Mouse (Mus musculus): ENCODE results near the gene Tbc1d2b. TPM values are rescaled to one million over a fixed set of nuclear protein-coding genes. Genes with fewer than 3 reads are reported as not detected.

The Tbc1d2b gene
- polyA plus RNA-seq, 1 experiment from 2014 or later = 13.2 TPM

GRCm38 (mm10) chr9:90244301-90245151 is 26.1 kb downstream of the Tbc1d2b start:
- ATAC-seq (replicated peaks; ENCODE audit: low FRiP score) (no peak), DNase-seq (ENCODE audit: low spot score) (no peak)
- H3K36me3 ChIP-seq (ENCODE audit: control insufficient read depth, insufficient read depth, low read length) = peaks cover 7% of the 10 kb centered on the region; the same call in 1 of the 2 replicates
- H3K4me1 ChIP-seq (replicated peaks; ENCODE audit: control insufficient read depth, insufficient read depth, low read length) = peaks cover 51% of the 10 kb centered on the region
- H3K4me3 ChIP-seq (ENCODE audit: low read depth, low read length) = no peak overlapping the region
- no peak overlapping the region for H3K4me2 ChIP-seq
- H3K9me3 ChIP-seq (ENCODE audit: control insufficient read depth, low read length) = no peaks in the 10 kb centered on the region
- no peaks in the 10 kb centered on the region for H3K27me3 ChIP-seq (replicated peaks; ENCODE audit: control insufficient read depth, insufficient read depth, low read length)
- 76% methylated on average over 15 of the region's 15 CpGs for WGBS
- peak overlapping the region; percentile 12; the same call in 1 of the 2 replicates for H3K9ac ChIP-seq (ENCODE audit: low read depth, low read length)
- peak overlapping the region; percentile 40; the same call in 1 of the 2 replicates for H3K27ac ChIP-seq (ENCODE audit: low read depth, low read length)

- H3K4me2 ChIP-seq = no peak overlapping the region
- H3K9ac ChIP-seq (ENCODE audit: low read depth, low read length) = peak overlapping the region; percentile 26; the same call in 1 of the 2 replicates
- no peak for DNase-seq (ENCODE audit: low spot score)
- peak; percentile 19; the same call in 1 of the 2 replicates for ATAC-seq (replicated peaks; ENCODE audit: low FRiP score)
- peak overlapping the region; percentile 51 for H3K27ac ChIP-seq (ENCODE audit: low read depth, low read length)
- H3K36me3 ChIP-seq (ENCODE audit: control insufficient read depth, insufficient read depth, low read length) = peaks cover 6% of the 10 kb centered on the region; the same call in 1 of the 2 replicates
- WGBS = 54% methylated on average over 7 of the region's 7 CpGs
- H3K27me3 ChIP-seq (replicated peaks; ENCODE audit: control insufficient read depth, insufficient read depth, low read length) = no peaks in the 10 kb centered on the region
- no peak overlapping the region for H3K4me3 ChIP-seq (ENCODE audit: low read depth, low read length)
- peaks cover 43% of the 10 kb centered on the region for H3K4me1 ChIP-seq (replicated peaks; ENCODE audit: control insufficient read depth, insufficient read depth, low read length)
- no peaks in the 10 kb centered on the region for H3K9me3 ChIP-seq (ENCODE audit: control insufficient read depth, low read length)
Measured at GRCm38 (mm10) chr9:90242855-90243254, 27.7 kb downstream of the Tbc1d2b start.

- H3K4me3 ChIP-seq (ENCODE audit: low read depth, low read length) = no peak overlapping the region
- ATAC-seq (replicated peaks; ENCODE audit: low FRiP score) (no peak), DNase-seq (ENCODE audit: low spot score) (no peak)
- no peaks in the 10 kb centered on the region for H3K9me3 ChIP-seq (ENCODE audit: control insufficient read depth, low read length)
- peaks cover 44% of the 10 kb centered on the region for H3K4me1 ChIP-seq (replicated peaks; ENCODE audit: control insufficient read depth, insufficient read depth, low read length)
- H3K27ac ChIP-seq (ENCODE audit: low read depth, low read length) = no peak overlapping the region; the same call in 1 of the 2 replicates
- peaks cover 6% of the 10 kb centered on the region; the same call in 1 of the 2 replicates for H3K36me3 ChIP-seq (ENCODE audit: control insufficient read depth, insufficient read depth, low read length)
- no peak overlapping the region for H3K4me2 ChIP-seq
- 86% methylated on average over 6 of the region's 6 CpGs for WGBS
- H3K27me3 ChIP-seq (replicated peaks; ENCODE audit: control insufficient read depth, insufficient read depth, low read length) = no peaks in the 10 kb centered on the region
- H3K9ac ChIP-seq (ENCODE audit: low read depth, low read length) = peak overlapping the region; percentile 26; the same call in 1 of the 2 replicates
Measured at GRCm38 (mm10) chr9:90242291-90242690, 28.3 kb downstream of the Tbc1d2b start.

- H3K4me3 ChIP-seq (ENCODE audit: low read depth, low read length) = no peak overlapping the region
- H3K4me1 ChIP-seq (replicated peaks; ENCODE audit: control insufficient read depth, insufficient read depth, low read length) = peaks cover 48% of the 10 kb centered on the region
- H3K27me3 ChIP-seq (replicated peaks; ENCODE audit: control insufficient read depth, insufficient read depth, low read length) = no peaks in the 10 kb centered on the region
- 60% methylated on average over 7 of the region's 7 CpGs for WGBS
- H3K36me3 ChIP-seq (ENCODE audit: control insufficient read depth, insufficient read depth, low read length) = peaks cover 3% of the 10 kb centered on the region; the same call in 1 of the 2 replicates
- DNase-seq (ENCODE audit: low spot score) (no peak), ATAC-seq (replicated peaks; ENCODE audit: low FRiP score) (no peak)
- H3K4me2 ChIP-seq = no peak overlapping the region
- H3K9me3 ChIP-seq (ENCODE audit: control insufficient read depth, low read length) = no peaks in the 10 kb centered on the region
- H3K27ac ChIP-seq (ENCODE audit: low read depth, low read length) = no peak overlapping the region
- H3K9ac ChIP-seq (ENCODE audit: low read depth, low read length) = no peak overlapping the region
Measured at GRCm38 (mm10) chr9:90241618-90242017, 29.0 kb downstream of the Tbc1d2b start.

- Histone ChIP-seq H3K4me1 (replicated peaks; ENCODE audit: control insufficient read depth, insufficient read depth, low read length) (peaks cover 43% of the 10 kb centered on the region), H3K27ac (ENCODE audit: low read depth, low read length) (no peak overlapping the region)
- 80% methylated on average over 6 of the region's 6 CpGs for WGBS
Measured at GRCm38 (mm10) chr9:90241041-90241440, 29.6 kb downstream of the Tbc1d2b start.

GRCm38 (mm10) chr9:90240560-90240959 is 30.0 kb downstream of the Tbc1d2b start:
- no peak overlapping the region for H3K4me2 ChIP-seq
- H3K4me1 ChIP-seq (replicated peaks; ENCODE audit: control insufficient read depth, insufficient read depth, low read length) = peaks cover 41% of the 10 kb centered on the region
- 80% methylated on average over 4 of the region's 4 CpGs for WGBS
- no peak overlapping the region for H3K9ac ChIP-seq (ENCODE audit: low read depth, low read length)
- peaks cover 3% of the 10 kb centered on the region; the same call in 1 of the 2 replicates for H3K36me3 ChIP-seq (ENCODE audit: control insufficient read depth, insufficient read depth, low read length)
- H3K4me3 ChIP-seq (ENCODE audit: low read depth, low read length) = no peak overlapping the region
- H3K27me3 ChIP-seq (replicated peaks; ENCODE audit: control insufficient read depth, insufficient read depth, low read length) = no peaks in the 10 kb centered on the region
- ATAC-seq (replicated peaks; ENCODE audit: low FRiP score) (no peak), DNase-seq (ENCODE audit: low spot score) (no peak)
- H3K27ac ChIP-seq (ENCODE audit: low read depth, low read length) = no peak overlapping the region
- no peaks in the 10 kb centered on the region for H3K9me3 ChIP-seq (ENCODE audit: control insufficient read depth, low read length)

More at GRCm38 (mm10) chr9:90241041-90241440, 29.6 kb downstream of the Tbc1d2b start:
- no peak overlapping the region for H3K4me3 ChIP-seq (ENCODE audit: low read depth, low read length)
- H3K9ac ChIP-seq (ENCODE audit: low read depth, low read length) = no peak overlapping the region
- ATAC-seq (replicated peaks; ENCODE audit: low FRiP score) (no peak), DNase-seq (ENCODE audit: low spot score) (no peak)
- no peaks in the 10 kb centered on the region for H3K9me3 ChIP-seq (ENCODE audit: control insufficient read depth, low read length)
- no peak overlapping the region for H3K4me2 ChIP-seq
- no peaks in the 10 kb centered on the region for H3K27me3 ChIP-seq (replicated peaks; ENCODE audit: control insufficient read depth, insufficient read depth, low read length)
- peaks cover 3% of the 10 kb centered on the region; the same call in 1 of the 2 replicates for H3K36me3 ChIP-seq (ENCODE audit: control insufficient read depth, insufficient read depth, low read length)

- peak overlapping the region; percentile 98 for H3K27ac ChIP-seq (ENCODE audit: low read depth, low read length)
- peaks cover 3% of the 10 kb centered on the region; the same call in 1 of the 2 replicates for H3K36me3 ChIP-seq (ENCODE audit: control insufficient read depth, insufficient read depth, low read length)
- 40% methylated on average over 9 of the region's 9 CpGs for WGBS
- DNase-seq (ENCODE audit: low spot score) (peak; percentile 55), ATAC-seq (replicated peaks; ENCODE audit: low FRiP score) (peak; percentile 97)
- peak overlapping the region; percentile 67 for H3K9ac ChIP-seq (ENCODE audit: low read depth, low read length)
- peak overlapping the region; percentile 61 for H3K4me2 ChIP-seq
- H3K27me3 ChIP-seq (replicated peaks; ENCODE audit: control insufficient read depth, insufficient read depth, low read length) = no peaks in the 10 kb centered on the region
- peaks cover 38% of the 10 kb centered on the region for H3K4me1 ChIP-seq (replicated peaks; ENCODE audit: control insufficient read depth, insufficient read depth, low read length)
- peak overlapping the region; percentile 28 for H3K4me3 ChIP-seq (ENCODE audit: low read depth, low read length)
- no peaks in the 10 kb centered on the region for H3K9me3 ChIP-seq (ENCODE audit: control insufficient read depth, low read length)
Measured at GRCm38 (mm10) chr9:90237232-90238062, 33.2 kb downstream of the Tbc1d2b start.

GRCm38 (mm10) chr9:90236817-90237216 is 33.8 kb downstream of the Tbc1d2b start:
- peak overlapping the region; percentile 61 for H3K4me2 ChIP-seq
- ATAC-seq (replicated peaks; ENCODE audit: low FRiP score) (peak; percentile 5; the same call in 1 of the 2 replicates), DNase-seq (ENCODE audit: low spot score) (no peak)
- H3K9ac ChIP-seq (ENCODE audit: low read depth, low read length) = peak overlapping the region; percentile 55
- H3K4me1 ChIP-seq (replicated peaks; ENCODE audit: control insufficient read depth, insufficient read depth, low read length) = peaks cover 36% of the 10 kb centered on the region
- no peaks in the 10 kb centered on the region for H3K27me3 ChIP-seq (replicated peaks; ENCODE audit: control insufficient read depth, insufficient read depth, low read length)
- H3K4me3 ChIP-seq (ENCODE audit: low read depth, low read length) = no peak overlapping the region
- H3K36me3 ChIP-seq (ENCODE audit: control insufficient read depth, insufficient read depth, low read length) = peaks cover 3% of the 10 kb centered on the region; the same call in 1 of the 2 replicates
- WGBS = 75% methylated on average over 5 of the region's 5 CpGs
- H3K27ac ChIP-seq (ENCODE audit: low read depth, low read length) = peak overlapping the region; percentile 98
- no peaks in the 10 kb centered on the region for H3K9me3 ChIP-seq (ENCODE audit: control insufficient read depth, low read length)
